Mouse (Mus musculus) olfactory bulb, adult 2 months (tissue): ENCODE data around the gene Pitpnm3.

ENCODE experiments used
- CTCF ChIP-seq: fragments of 200-500 bp; IDR thresholded peaks from 2 replicates; pipeline ENCODE4 v1.5.1; 2012; ENCODE audit warnings: low read depth, mild to moderate bottlenecking, low read length, moderate library complexity; ENCODE audit not compliant: insufficient read depth
- POLR2A ChIP-seq: fragments of 200-500 bp; IDR thresholded peaks from 2 replicates; pipeline ENCODE4 v1.6.1; 2012; ENCODE audit warnings: mild to moderate bottlenecking, low read depth, low read length, moderate library complexity; ENCODE audit not compliant: insufficient read depth

- no peak for TF ChIP-seq POLR2A
- no peak for TF ChIP-seq CTCF
Measured at GRCm38 (mm10) chr11:72010367-72010766, 125.2 kb downstream of the Pitpnm3 start.
